Mouse (Mus musculus) stomach, postnatal 0 days (tissue): ENCODE data around the gene Hltf. TPM values are rescaled to one million over a fixed set of nuclear protein-coding genes. Genes with fewer than 3 reads are reported as not detected.
A peak's percentile ranks its signal among the peaks of the same experiment; 100 is the strongest.

ENCODE experiments used
- ATAC-seq: fragments of 200-750 bp; cut with Nextera tagmentation; 2 replicates; pipeline ENCODE4 v1.8.0; 2017; ENCODE audit not compliant: low FRiP score, low TSS enrichment
- DNase-seq: peaks from one replicate; pipeline ENCODE4 v3.0.0-alpha.2; 2016; ENCODE audit warnings: low spot score
- H3K27ac ChIP-seq: fragments of 300-500 bp; sonication (generic); replicated peaks from 2 replicates; pipeline ENCODE4 v1.5.1; 2014; ENCODE audit warnings: mild to moderate bottlenecking, control low read depth
- H3K27me3 ChIP-seq: fragments of 300-500 bp; sonication (generic); 2 replicates; pipeline ENCODE4 v1.6.1; 2014; ENCODE audit warnings: low read length; ENCODE audit not compliant: control insufficient read depth, insufficient read depth
- H3K36me3 ChIP-seq: fragments of 300-500 bp; sonication (generic); 2 replicates; pipeline ENCODE4 v1.6.1; 2014; ENCODE audit warnings: low read length, mixed read lengths; ENCODE audit not compliant: control insufficient read depth, insufficient read depth
- H3K4me1 ChIP-seq: fragments of 300-500 bp; sonication (generic); replicated peaks from 2 replicates; pipeline ENCODE4 v1.6.1; 2014; ENCODE audit warnings: antibody characterized with exemption; ENCODE audit not compliant: control insufficient read depth, insufficient read depth
- H3K4me2 ChIP-seq: fragments of 300-500 bp; sonication (generic); replicated peaks from 2 replicates; pipeline ENCODE4 v1.6.1; 2014; ENCODE audit warnings: low read depth, mild to moderate bottlenecking, control low read depth, moderate library complexity
- H3K4me3 ChIP-seq: fragments of 300-500 bp; sonication (generic); 2 replicates; pipeline ENCODE4 v1.5.1; 2014; ENCODE audit warnings: low read depth, low read length, control low read depth
- H3K9ac ChIP-seq: fragments of 300-500 bp; sonication (generic); 2 replicates; pipeline ENCODE4 v1.6.1; 2014; ENCODE audit warnings: mild to moderate bottlenecking, low read length, control low read depth, mixed read lengths
- H3K9me3 ChIP-seq: fragments of 300-500 bp; sonication (generic); 2 replicates; pipeline ENCODE4 v1.6.1; 2016; ENCODE audit warnings: low read length; ENCODE audit not compliant: control insufficient read depth
- CTCF ChIP-seq: IDR thresholded peaks from 2 replicates; pipeline ENCODE4 v1.5.1; 2016; ENCODE audit warnings: antibody characterized with exemption, low read depth, mild to moderate bottlenecking, moderate library complexity
- EP300 ChIP-seq: optimal IDR thresholded peaks from 2 replicates; pipeline ENCODE3; 2016; ENCODE audit warnings: antibody characterized with exemption
- WGBS: fragments of 180-500 bp; shearing (Covaris S2); extraction: QIAGEN DNeasy Blood & Tissue Kit; methylation state at CpG from one replicate; pipeline ENCODE4 v1.1.7; 2014; 5-methylcytosine and 5-hydroxymethylcytosine counted together
- polyA plus RNA-seq: library from polyadenylated mRNA; unstranded; fragments of >200 nt; fragmentation: Nextera tagmentation; extraction: Ambion mirVana; gene quantifications from 2 replicates; pipeline ENCODE4 v1.2.1, GENCODE M21; 2015

The Hltf gene
- polyA plus RNA-seq, 1 experiment from 2014 or later: 9.2 TPM

DNA sequence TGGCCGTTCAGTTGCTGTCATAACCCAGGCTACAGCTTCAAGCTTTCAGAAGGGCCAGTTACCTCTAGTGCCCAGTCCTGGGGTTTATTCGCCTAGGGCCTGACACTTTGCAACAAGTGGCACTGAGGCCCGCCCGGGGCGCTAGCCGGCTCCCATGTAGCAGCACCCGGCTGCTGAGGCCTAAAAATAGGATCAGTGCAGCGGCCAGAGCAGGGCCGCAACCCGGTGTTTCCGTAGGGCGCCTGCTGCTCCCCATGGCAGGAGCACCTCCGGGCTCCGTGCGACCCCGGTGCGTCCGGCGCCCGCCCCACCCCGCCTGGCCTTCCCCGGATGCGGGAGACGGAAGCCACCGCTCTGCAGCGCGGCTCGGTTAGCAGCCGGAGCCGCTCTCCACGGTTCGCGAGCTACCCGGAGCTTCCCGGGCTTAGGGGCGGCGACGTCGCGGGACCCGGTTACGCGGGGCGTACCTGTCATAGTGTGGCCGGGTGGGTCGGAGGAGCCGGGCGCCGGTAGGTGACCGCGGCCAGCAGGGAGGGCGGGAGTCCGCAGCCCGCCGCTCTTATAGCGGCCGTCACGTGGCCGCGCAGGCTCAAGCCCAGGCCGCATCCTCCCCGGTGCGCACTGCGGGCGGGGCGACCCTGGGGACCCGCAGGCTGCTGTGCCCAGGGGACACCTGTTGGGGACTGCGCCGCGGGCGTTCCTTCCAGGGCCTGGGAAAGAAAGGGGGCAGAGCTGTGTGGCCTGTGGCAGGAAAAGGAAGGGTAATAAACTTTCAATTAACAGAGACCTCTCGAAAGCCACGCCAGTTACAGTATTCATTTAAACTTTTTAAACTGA lies 97.1 kb downstream of the Hltf start, which contains the start of gene Gyg:
TSS of gene Gyg (minus strand) at position 787 of the 837 bp plus-strand sequence.
- H3K4me2 ChIP-seq: peak within 1 kb of the TSS; percentile 80
- 1% methylated on average over 60 of the region's 73 CpGs for WGBS
- ATAC-seq (peak; percentile 92), DNase-seq (peak; percentile 72)
- H3K9ac ChIP-seq: peak within 1 kb of the TSS; percentile 86
- H3K4me3 ChIP-seq: peak within 1 kb of the TSS; percentile 73
- H3K27me3 ChIP-seq: no peaks in the 10 kb centered on the region
- peak within 1 kb of the TSS; percentile 64 for H3K27ac ChIP-seq
- H3K36me3 ChIP-seq: no peaks in the 10 kb centered on the region
- TF ChIP-seq EP300: no peak
- peak; percentile 15; the same call in 1 of the 2 replicates for TF ChIP-seq CTCF
- H3K9me3 ChIP-seq: no peaks in the 10 kb centered on the region
- 0 out of 2 replicates have a peak, but pooled peaks cover 3% of the 10 kb centered on the region for H3K4me1 ChIP-seq

DNA sequence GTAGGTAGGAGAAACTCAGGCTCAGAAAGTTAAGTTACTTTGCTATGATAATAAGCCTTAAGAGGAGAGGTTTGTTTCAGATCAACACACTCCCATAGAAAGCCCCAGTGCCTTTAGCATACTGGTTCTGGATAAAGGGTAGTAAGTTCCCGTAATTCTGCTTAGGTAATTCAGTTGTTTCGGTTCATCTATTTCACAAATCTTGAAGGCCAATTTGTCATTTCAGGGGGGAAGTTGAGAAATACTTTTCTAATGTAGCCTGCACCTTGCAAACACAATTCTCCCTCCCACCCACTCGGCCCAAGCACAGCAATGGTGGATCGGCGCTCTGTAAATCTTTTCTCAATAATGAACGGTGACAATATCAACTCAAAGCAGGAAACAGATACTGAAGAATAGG lies 97.9 kb downstream of the Hltf start:
- no peak overlapping the region for H3K27ac ChIP-seq
- TF ChIP-seq CTCF (no peak), EP300 (no peak)
- 82% methylated on average over 6 of the region's 6 CpGs for WGBS
- H3K9ac ChIP-seq: no peak overlapping the region
- peak overlapping the region; percentile 80 for H3K4me2 ChIP-seq
- no peak for ATAC-seq
- 0 out of 2 replicates have a peak overlapping the region, but pooled peaks have one; percentile 73 for H3K4me3 ChIP-seq
- H3K9me3 ChIP-seq: no peaks in the 10 kb centered on the region
- DNase-seq: no peak
- no peaks in the 10 kb centered on the region for H3K36me3 ChIP-seq
- H3K27me3 ChIP-seq: no peaks in the 10 kb centered on the region
- 0 out of 2 replicates have a peak, but pooled peaks cover 3% of the 10 kb centered on the region for H3K4me1 ChIP-seq

GRCm38 (mm10) chr3:20167487-20167886 lies 109.9 kb downstream of the Hltf start:
- H3K27me3 ChIP-seq: no peaks in the 10 kb centered on the region
- ATAC-seq (no peak), DNase-seq (no peak)
- 39% methylated on average over 1 of the region's 1 CpGs for WGBS
- no peaks in the 10 kb centered on the region for H3K36me3 ChIP-seq
- no peak overlapping the region for H3K4me3 ChIP-seq
- no peak overlapping the region for H3K4me2 ChIP-seq
- no peak for TF ChIP-seq EP300
- no peak for TF ChIP-seq CTCF
- no peak overlapping the region for H3K9ac ChIP-seq
- H3K9me3 ChIP-seq: no peaks in the 10 kb centered on the region
- H3K4me1 ChIP-seq: no peaks in the 10 kb centered on the region
- no peak overlapping the region for H3K27ac ChIP-seq

Other genes with a start within 250 kb of the Hltf start
- gene Cp, start 100.8 kb upstream of the Hltf start, polyA plus RNA-seq: 1.4 and 2.1 TPM in 2 replicates
- gene Hps3, start 22.5 kb upstream of the Hltf start, polyA plus RNA-seq: 5.1 and 5.8 TPM in 2 replicates
- gene Gyg, start 97.5 kb downstream of the Hltf start, polyA plus RNA-seq: 28.5 and 28.9 TPM in 2 replicates
- 10.8 TPM in 2 replicates for gene Cpa3, start 184.4 kb downstream of the Hltf start, polyA plus RNA-seq
- gene Cpb1, start 217.9 kb downstream of the Hltf start, polyA plus RNA-seq: 3.5 and 3.8 TPM in 2 replicates